In the genomic region with DNA sequence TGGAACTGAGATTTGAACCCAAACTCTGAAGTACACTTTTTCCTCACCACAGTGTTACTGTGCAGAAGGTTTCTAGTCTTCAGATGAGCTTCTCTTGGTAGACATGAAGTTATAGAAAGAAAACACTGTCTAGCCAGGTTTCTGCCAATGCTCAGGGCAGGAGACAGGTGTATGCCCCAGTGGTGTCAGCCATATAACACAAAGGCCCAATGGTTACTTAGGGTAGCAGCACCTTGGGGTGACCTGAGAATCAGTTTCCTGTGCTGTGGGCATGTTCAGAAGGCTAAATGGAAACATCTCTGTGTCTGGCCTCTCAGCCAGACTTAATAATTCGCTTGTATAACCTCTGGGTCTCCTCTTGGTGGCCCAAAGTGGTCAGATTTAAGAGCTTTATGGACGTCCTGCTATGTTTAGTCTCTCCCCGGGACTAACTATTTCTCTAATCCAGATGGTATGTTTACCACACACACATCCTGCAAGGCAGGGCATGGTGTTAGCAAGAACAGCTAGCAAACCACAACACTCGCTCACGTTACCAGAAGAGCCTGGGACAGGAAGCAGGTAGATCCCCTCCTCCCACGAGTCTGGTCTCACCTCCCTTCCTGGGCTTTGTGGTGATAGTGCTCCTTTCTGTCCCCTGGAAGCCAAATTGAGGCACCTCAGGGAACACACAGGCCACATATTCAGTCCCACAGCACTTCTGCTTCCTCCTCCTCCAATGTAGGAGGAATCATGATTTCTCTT, we compare ENCODE assay signal across 12 mouse cellular contexts. TPM values are rescaled to one million over a fixed set of nuclear protein-coding genes. Genes with fewer than 3 reads are reported as not detected.
A peak's percentile ranks its signal among the peaks of the same experiment; 100 is the strongest.
DNase-seq lines count a peak whose midpoint lies in the region; ATAC-seq lines count a peak whose summit lies in the region.
"Had no signal": no experiment of that assay in that cellular context is flagged by ENCODE, and none has a peak within 500 bp of the region (broad histone marks: within the 10 kb centered on the region; RNA-seq: fewer than 3 reads in every experiment).

No protein-coding gene starts in this region.

- no peak overlapping the region for H3K27ac ChIP-seq in hindbrain, embryonic 11.5 days (ENCODE audit: low read depth, low read length)
- H3K27ac ChIP-seq: heart, adult 2 months; hindbrain, embryonic 14.5 days; kidney, embryonic 15.5 days had no signal

- H3K9me3 ChIP-seq in hindbrain, embryonic 11.5 days (ENCODE audit: control insufficient read depth, low read length): no peaks in the 10 kb centered on the region
- H3K9me3 ChIP-seq: kidney, embryonic 15.5 days had no signal

- no peak overlapping the region for H3K4me3 ChIP-seq in hindbrain, embryonic 11.5 days (ENCODE audit: low read depth, low read length)
- H3K4me3 ChIP-seq: heart, adult 2 months; kidney, embryonic 15.5 days had no signal

- no peak overlapping the region for H3K9ac ChIP-seq in hindbrain, embryonic 11.5 days (ENCODE audit: low read depth, low read length)
- H3K9ac ChIP-seq: hindbrain, embryonic 14.5 days; kidney, embryonic 15.5 days had no signal

- peak; percentile 87 for ATAC-seq in common myeloid progenitor, adult 5-6 weeks (replicated peaks; ENCODE audit: low read depth, poor library complexity, severe bottlenecking)
- no peak for ATAC-seq in hindbrain, embryonic 11.5 days (ENCODE audit: low FRiP score)

- H3K36me3 ChIP-seq in hindbrain, embryonic 11.5 days (ENCODE audit: control insufficient read depth, insufficient read depth, low read length): no peaks in the 10 kb centered on the region
- H3K36me3 ChIP-seq: G1E; kidney, embryonic 15.5 days had no signal

- no peak overlapping the region for H3K4me2 ChIP-seq in hindbrain, embryonic 11.5 days (replicated peaks; ENCODE audit: low read depth, low read length)
- H3K4me2 ChIP-seq: hindbrain, embryonic 14.5 days; kidney, embryonic 15.5 days had no signal

- no peaks in the 10 kb centered on the region for H3K4me1 ChIP-seq in hindbrain, embryonic 11.5 days (replicated peaks; ENCODE audit: control insufficient read depth, insufficient read depth, low read length)
- H3K4me1 ChIP-seq: kidney, embryonic 15.5 days had no signal

- 72% methylated on average over 6 of the region's 6 CpGs for WGBS in hindbrain, embryonic 11.5 days

- DNase-seq in spleen, adult 12 weeks (ENCODE audit: low spot score): peak; percentile 23
- DNase-seq in spleen, postnatal 14 days (ENCODE audit: low spot score in 2 of 2): no peak
- DNase-seq in natural killer cell, adult 2 months (ENCODE audit: low spot score in 2 of 2): peak; percentile 71 to 73
- peak; percentile 72 for DNase-seq in thymus, postnatal 4 days
- no peak for DNase-seq in cerebellum, adult 9-11 months
- no peak for DNase-seq in hindbrain, embryonic 11.5 days (ENCODE audit: low spot score)
- DNase-seq in right cerebral cortex, adult 18-20 months: no peak

- H3K27me3 ChIP-seq in hindbrain, embryonic 11.5 days (ENCODE audit: control insufficient read depth, insufficient read depth, low read length): no peaks in the 10 kb centered on the region
- H3K27me3 ChIP-seq: kidney, embryonic 15.5 days had no signal

RNA-seq across cellular contexts. Expression of a gene that starts 7.6 kb away (rescaled TPM):
- 2.5 and 3.6 TPM in 2 replicates for total RNA-seq in common myeloid progenitor, adult 5-6 weeks (2017)
- polyA plus RNA-seq in hindbrain, embryonic 11.5 days (2014; fragmentation: Nextera tagmentation; extraction: Ambion mirVana): 6.5 and 7.2 TPM in 2 replicates
- polyA plus RNA-seq: G1E had no signal

RNA-seq across cellular contexts. Expression of a gene that starts 28.6 kb away (rescaled TPM):
- 0.09 and 1.4 TPM in 2 replicates for total RNA-seq in common myeloid progenitor, adult 5-6 weeks (2017)
- polyA plus RNA-seq in hindbrain, embryonic 11.5 days (2014; fragmentation: Nextera tagmentation; extraction: Ambion mirVana): 1.9 and 2.2 TPM in 2 replicates
- total RNA-seq: G1E had no signal
- polyA plus RNA-seq: G1E had no signal

Comparison
In these comparisons a context has a peak if more than half of its experiments do, and no peak if none do; other contexts are left out.
1. DNase-seq: peak in spleen, adult 12 weeks (single experiment), natural killer cell, adult 2 months (2 of 2) and thymus, postnatal 4 days (single experiment); none in spleen, postnatal 14 days (0 of 2), cerebellum, adult 9-11 months (single experiment), hindbrain, embryonic 11.5 days (single experiment) and right cerebral cortex, adult 18-20 months (single experiment).